Mouse (Mus musculus) intestine, postnatal 0 days (tissue): ENCODE results near the gene Mafk. TPM values are rescaled to one million over a fixed set of nuclear protein-coding genes. Genes with fewer than 3 reads are reported as not detected.
A peak's percentile ranks its signal among the peaks of the same experiment; 100 is the strongest.

ENCODE experiments used
- ATAC-seq: fragments of 200-750 bp; cut with Nextera tagmentation; 2 replicates; pipeline ENCODE4 v1.8.0; 2017; ENCODE audit warnings: mild to moderate bottlenecking, moderate TSS enrichment, moderate library complexity
- H3K27ac ChIP-seq: fragments of 300-500 bp; sonication (generic); 2 replicates; pipeline ENCODE4 v1.5.1; 2014; ENCODE audit warnings: mild to moderate bottlenecking, low read depth, low read length, moderate library complexity
- H3K27me3 ChIP-seq: fragments of 300-500 bp; sonication (generic); replicated peaks from 2 replicates; pipeline ENCODE4 v1.6.1; 2014; ENCODE audit warnings: low read length, mixed read lengths; ENCODE audit not compliant: control insufficient read depth, insufficient read depth
- H3K36me3 ChIP-seq: fragments of 300-500 bp; sonication (generic); 2 replicates; pipeline ENCODE4 v1.6.1; 2014; ENCODE audit warnings: mild to moderate bottlenecking, moderate library complexity; ENCODE audit not compliant: control insufficient read depth, insufficient read depth
- H3K4me1 ChIP-seq: fragments of 300-500 bp; sonication (generic); replicated peaks from 2 replicates; pipeline ENCODE4 v1.6.1; 2014; ENCODE audit warnings: antibody characterized with exemption, low read length, mixed read lengths; ENCODE audit not compliant: control insufficient read depth, insufficient read depth
- H3K4me2 ChIP-seq: fragments of 300-500 bp; sonication (generic); replicated peaks from 2 replicates; pipeline ENCODE4 v1.6.1; 2014; ENCODE audit warnings: low read depth, mild to moderate bottlenecking, moderate library complexity
- H3K4me3 ChIP-seq: fragments of 300-500 bp; sonication (generic); 2 replicates; pipeline ENCODE4 v1.5.1; 2014; ENCODE audit warnings: low read depth, low read length
- H3K9ac ChIP-seq: fragments of 300-500 bp; sonication (generic); 2 replicates; pipeline ENCODE4 v1.6.1; 2014; ENCODE audit warnings: mild to moderate bottlenecking, low read depth, low read length
- H3K9me3 ChIP-seq: fragments of 300-500 bp; sonication (generic); 2 replicates; pipeline ENCODE4 v1.6.1; 2016; ENCODE audit warnings: mixed run types; ENCODE audit not compliant: control insufficient read depth
- CTCF ChIP-seq: sonication (generic); IDR thresholded peaks from 2 replicates; pipeline ENCODE4 v1.5.1; 2016; ENCODE audit warnings: low read depth, mild to moderate bottlenecking, control low read depth, antibody characterized with exemption, moderate library complexity
- WGBS: fragments of 180-500 bp; shearing (Covaris S2); extraction: QIAGEN DNeasy Blood & Tissue Kit; methylation state at CpG from one replicate; pipeline ENCODE4 v1.1.7; 2014; 5-methylcytosine and 5-hydroxymethylcytosine counted together
- polyA plus RNA-seq: library from polyadenylated mRNA; unstranded; fragments of >200 nt; fragmentation: Nextera tagmentation; extraction: Ambion mirVana; gene quantifications from 2 replicates; pipeline ENCODE4 v1.2.1, GENCODE M21; 2015

Gene Mafk
- polyA plus RNA-seq, 1 experiment from 2014 or later, result 23.1 TPM

GRCm38 (mm10) chr5:139812398-139813125, 21.2 kb downstream of the Mafk start:
- H3K4me2 ChIP-seq, result peak overlapping the region; percentile 62

GRCm38 (mm10) chr5:139813126-139813490, 21.8 kb downstream of the Mafk start:
- peak overlapping the region; percentile 31 for H3K4me3 ChIP-seq
- 23% methylated on average over 8 of the region's 10 CpGs for WGBS
- peak overlapping the region; percentile 40; the same call in 1 of the 2 replicates for H3K9ac ChIP-seq
- H3K9me3 ChIP-seq, result no peaks in the 10 kb centered on the region
- ATAC-seq, result no peak
- peaks cover 5% of the 10 kb centered on the region for H3K36me3 ChIP-seq
- H3K4me2 ChIP-seq, result peak overlapping the region; percentile 62
- no peak for TF ChIP-seq CTCF
- 0 out of 2 replicates have a peak, but pooled peaks cover 4% of the 10 kb centered on the region for H3K4me1 ChIP-seq
- H3K27me3 ChIP-seq, result no peaks in the 10 kb centered on the region; the same call in 1 of the 2 replicates
- peak overlapping the region; percentile 79 for H3K27ac ChIP-seq

More at GRCm38 (mm10) chr5:139812398-139813125, 21.2 kb downstream of the Mafk start:
- H3K4me3 ChIP-seq, result peak overlapping the region; percentile 31
- H3K36me3 ChIP-seq, result peaks cover 11% of the 10 kb centered on the region
- WGBS, result 47% methylated on average over 20 of the region's 20 CpGs
- TF ChIP-seq CTCF, result no peak
- no peaks in the 10 kb centered on the region; the same call in 1 of the 2 replicates for H3K27me3 ChIP-seq
- H3K9me3 ChIP-seq, result no peaks in the 10 kb centered on the region
- H3K9ac ChIP-seq, result 0 out of 2 replicates have a peak overlapping the region, but pooled peaks have one; percentile 40
- H3K4me1 ChIP-seq, result 0 out of 2 replicates have a peak, but pooled peaks cover 4% of the 10 kb centered on the region
- peak overlapping the region; percentile 79 for H3K27ac ChIP-seq
- ATAC-seq, result no peak

- Histone ChIP-seq H3K4me1 (0 out of 2 replicates have a peak, but pooled peaks cover 4% of the 10 kb centered on the region), H3K9me3 (no peaks in the 10 kb centered on the region), H3K27ac (peak overlapping the region; percentile 79), H3K9ac (peak overlapping the region; percentile 40), H3K4me2 (peak overlapping the region; percentile 62), H3K4me3 (peak overlapping the region; percentile 31), H3K27me3 (no peaks in the 10 kb centered on the region; the same call in 1 of the 2 replicates), H3K36me3 (no peaks in the 10 kb centered on the region; the same call in 1 of the 2 replicates)
- WGBS, result 3% methylated on average over 13 of the region's 13 CpGs
- no peak for TF ChIP-seq CTCF
- peak; percentile 73 for ATAC-seq
Measured at GRCm38 (mm10) chr5:139813963-139814381, 22.7 kb downstream of the Mafk start.

- no peak overlapping the region for H3K27ac ChIP-seq
- H3K4me1 ChIP-seq, result 0 out of 2 replicates have a peak, but pooled peaks cover 4% of the 10 kb centered on the region
- no peaks in the 10 kb centered on the region for H3K9me3 ChIP-seq
- H3K4me2 ChIP-seq, result no peak overlapping the region
- no peak overlapping the region for H3K9ac ChIP-seq
- no peak for ATAC-seq
- H3K36me3 ChIP-seq, result no peaks in the 10 kb centered on the region
- WGBS, result 56% methylated on average over 6 of the region's 6 CpGs
- TF ChIP-seq CTCF, result no peak
- no peak overlapping the region for H3K4me3 ChIP-seq
- no peaks in the 10 kb centered on the region; the same call in 1 of the 2 replicates for H3K27me3 ChIP-seq
Measured at GRCm38 (mm10) chr5:139815964-139816363, 24.7 kb downstream of the Mafk start.

- Histone ChIP-seq H3K4me2 (no peak overlapping the region), H3K27ac (no peak overlapping the region), H3K27me3 (no peaks in the 10 kb centered on the region; the same call in 1 of the 2 replicates), H3K4me1 (0 out of 2 replicates have a peak, but pooled peaks cover 4% of the 10 kb centered on the region), H3K36me3 (no peaks in the 10 kb centered on the region), H3K4me3 (no peak overlapping the region), H3K9me3 (no peaks in the 10 kb centered on the region), H3K9ac (no peak overlapping the region)
- TF ChIP-seq CTCF, result no peak
- ATAC-seq, result no peak
Measured at GRCm38 (mm10) chr5:139816445-139816844, 25.1 kb downstream of the Mafk start.

- H3K9me3 ChIP-seq, result no peaks in the 10 kb centered on the region
- 0% methylated on average over 1 of the region's 1 CpGs for WGBS
- H3K4me3 ChIP-seq, result no peak overlapping the region
- H3K36me3 ChIP-seq, result no peaks in the 10 kb centered on the region; the same call in 1 of the 2 replicates
- no peaks in the 10 kb centered on the region; the same call in 1 of the 2 replicates for H3K27me3 ChIP-seq
- H3K4me2 ChIP-seq, result peak overlapping the region; percentile 62
- ATAC-seq, result no peak
- H3K27ac ChIP-seq, result peak overlapping the region; percentile 87; the same call in 1 of the 2 replicates
- H3K4me1 ChIP-seq, result 0 out of 2 replicates have a peak, but pooled peaks cover 6% of the 10 kb centered on the region
- H3K9ac ChIP-seq, result no peak overlapping the region
- TF ChIP-seq CTCF, result peak; percentile 86
Measured at GRCm38 (mm10) chr5:139817292-139817691, 26.0 kb downstream of the Mafk start.
